Mouse (Mus musculus) erythroblast, embryonic 14.5 days (primary cell): Measurements from ENCODE around the gene Acot12.

Experiments
- GATA1 ChIP-seq: IDR thresholded peaks from 2 replicates; pipeline ENCODE4 v1.6.1; 2012; ENCODE audit warnings: low read length, inconsistent platforms, mixed read lengths
- TAL1 ChIP-seq: IDR thresholded peaks from 3 replicates; pipeline ENCODE4 v1.6.1; 2012; ENCODE audit warnings: low read length, inconsistent platforms, mixed read lengths

DNA sequence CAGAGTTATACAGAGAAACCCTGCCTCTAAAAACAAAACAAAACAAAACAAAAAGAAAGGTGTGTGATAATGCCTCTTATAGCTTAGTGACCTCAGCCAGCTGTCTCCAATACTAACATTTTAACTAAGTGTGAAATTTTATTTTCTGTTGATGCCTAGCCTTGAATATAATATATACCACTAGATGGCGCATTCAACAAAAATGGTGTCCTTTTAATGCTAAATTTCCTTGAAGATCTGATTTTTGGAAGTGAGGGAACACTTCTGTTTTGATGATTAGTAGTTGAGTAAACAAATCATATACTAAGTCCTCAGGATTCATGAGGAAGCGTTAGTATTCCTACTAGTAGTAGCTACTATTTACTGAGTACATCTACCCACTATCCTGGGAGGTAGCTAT lies 68.2 kb downstream of the Acot12 start:
- TF ChIP-seq TAL1 (no peak), GATA1 (no peak)
